In genomic region chr7:123084180-123084691, GRCm38 (mm10) we compare ENCODE assay signal across 8 mouse cellular contexts. TPM values are rescaled to one million over a fixed set of nuclear protein-coding genes. Genes with fewer than 3 reads are reported as not detected.
DNase-seq lines count a peak whose midpoint lies in the region; ATAC-seq and TF ChIP-seq lines count a peak whose summit lies in the region.

No protein-coding gene starts in this region.

- H3K9me3 ChIP-seq in forebrain, embryonic 12.5 days, result no peaks in the 10 kb centered on the region
- no peaks in the 10 kb centered on the region for H3K9me3 ChIP-seq in lung, embryonic 14.5 days (ENCODE audit: low read depth, low read length)

- H3K36me3 ChIP-seq in forebrain, embryonic 12.5 days (replicated peaks), result no peaks in the 10 kb centered on the region
- H3K36me3 ChIP-seq in lung, embryonic 14.5 days (ENCODE audit: insufficient read depth), result no peaks in the 10 kb centered on the region

- H3K27me3 ChIP-seq in forebrain, embryonic 12.5 days, result peaks cover 37% of the 10 kb centered on the region
- no peaks in the 10 kb centered on the region for H3K27me3 ChIP-seq in lung, embryonic 14.5 days (ENCODE audit: insufficient read depth, low read length)

- H3K4me1 ChIP-seq in forebrain, embryonic 12.5 days, result peaks cover 31% of the 10 kb centered on the region
- H3K4me1 ChIP-seq in lung, embryonic 14.5 days (ENCODE audit: insufficient read depth), result 0 out of 2 replicates have a peak, but pooled peaks cover 2% of the 10 kb centered on the region

- TF ChIP-seq CTCF in lung, embryonic 14.5 days (IDR thresholded peaks at IDR 0.05; ENCODE audit: low read depth), result no peak

- WGBS in forebrain, embryonic 12.5 days, result under 1% methylated on average over 7 of the region's 7 CpGs
- 4% methylated on average over 7 of the region's 7 CpGs for WGBS in lung, embryonic 14.5 days

- peak overlapping the region; percentile 50 for H3K4me2 ChIP-seq in forebrain, embryonic 12.5 days
- peak overlapping the region; percentile 48 for H3K4me2 ChIP-seq in lung, embryonic 14.5 days

- intact Hi-C loops in heart, postnatal 10 days (cut with DNase I), result no loop called here

- peak; percentile 81 for ATAC-seq in activated CD4-positive, CD25-positive, alpha-beta regulatory T cell, adult 4 months
- ATAC-seq in forebrain, embryonic 12.5 days (ENCODE audit: low FRiP score), result peak; percentile 93
- ATAC-seq in lung, embryonic 14.5 days (ENCODE audit: insufficient read depth), result peak; percentile 89
- no peak for ATAC-seq in erythroblast, adult 5-6 weeks (replicated peaks; ENCODE audit: low FRiP score, poor library complexity, severe bottlenecking)

- no peak overlapping the region for H3K9ac ChIP-seq in forebrain, embryonic 12.5 days
- no peak overlapping the region for H3K9ac ChIP-seq in lung, embryonic 14.5 days

- H3K27ac ChIP-seq in forebrain, embryonic 12.5 days, result peak overlapping the region; percentile 91
- H3K27ac ChIP-seq in lung, embryonic 14.5 days (ENCODE audit: low read depth), result peak overlapping the region; percentile 13; the same call in 1 of the 2 replicates

- peak overlapping the region; percentile 23 for H3K4me3 ChIP-seq in forebrain, embryonic 12.5 days (replicated peaks)
- H3K4me3 ChIP-seq in lung, embryonic 14.5 days (ENCODE audit: low read depth, low read length), result no peak overlapping the region

- peak; percentile 53 for DNase-seq in 416B (ENCODE audit: low read depth)
- peak; percentile 52 to 63 for DNase-seq in heart, postnatal 10 days
- DNase-seq in kidney, postnatal 14 days, result peak; percentile 86
- peak; percentile 79 for DNase-seq in lung, embryonic 14.5 days
- peak; percentile 42 for DNase-seq in retina, postnatal 7 days (ENCODE audit: low read depth, low spot score)

RNA-seq across cellular contexts. Expression of gene Tnrc6a, which starts 39.4 kb away (rescaled TPM):
- 100 to 1,000 TPM in 1 of 2 experiments, 10 to 100 TPM in 1; 41.1 to 119 TPM for polyA plus RNA-seq in activated CD4-positive, CD25-positive, alpha-beta regulatory T cell, adult 4 months (2017; shearing (Covaris generic))
- 75.3 and 76.5 TPM in 2 replicates for polyA plus RNA-seq in forebrain, embryonic 12.5 days (2016; fragmentation: Nextera tagmentation; extraction: Ambion mirVana)
- 10 to 100 TPM; 38.5 to 47.3 TPM for total RNA-seq in heart, postnatal 10 days (2021)
- 47.6 and 48.3 TPM in 2 replicates for polyA plus RNA-seq in lung, embryonic 14.5 days (2014; fragmentation: Nextera tagmentation; extraction: Ambion mirVana)
- 5.4 and 13.6 TPM in 2 replicates for total RNA-seq in erythroblast, adult 5-6 weeks (2015; ENCODE audit: low replicate concordance)
- total RNA-seq in erythroblast, adult 5-6 weeks (2017; ENCODE audit: low replicate concordance), result 12.1 and 15.5 TPM in 2 replicates
